Mouse (Mus musculus): Measurements from ENCODE around the gene Samd4b. TPM values are rescaled to one million over a fixed set of nuclear protein-coding genes. Genes with fewer than 3 reads are reported as not detected.

Gene Samd4b
- polyA plus RNA-seq, 1 experiment from 2014 or later: 34.9 TPM

- H3K36me3 ChIP-seq (ENCODE audit: control insufficient read depth, insufficient read depth, low read length): peaks cover 4% of the 10 kb centered on the region; the same call in 1 of the 2 replicates
- H3K4me2 ChIP-seq (replicated peaks; ENCODE audit: low read depth, low read length): no peak overlapping the region
- H3K4me3 ChIP-seq (ENCODE audit: low read length): no peak overlapping the region
- H3K9ac ChIP-seq (ENCODE audit: low read depth, low read length): no peak overlapping the region
- H3K4me1 ChIP-seq (ENCODE audit: control insufficient read depth, insufficient read depth, low read length): peaks cover 69% of the 10 kb centered on the region
- ATAC-seq (ENCODE audit: low FRiP score, low TSS enrichment): no peak
- no peaks in the 10 kb centered on the region for H3K27me3 ChIP-seq (ENCODE audit: control insufficient read depth, insufficient read depth, low read length)
- H3K9me3 ChIP-seq (ENCODE audit: control insufficient read depth, low read length): no peaks in the 10 kb centered on the region
- 80% methylated on average over 11 of the region's 11 CpGs for WGBS
- no peak overlapping the region for H3K27ac ChIP-seq (ENCODE audit: low read depth, low read length)
These were observed 15.1 kb downstream of the Samd4b start for GRCm38 (mm10) chr7:28582841-28583240.

DNA sequence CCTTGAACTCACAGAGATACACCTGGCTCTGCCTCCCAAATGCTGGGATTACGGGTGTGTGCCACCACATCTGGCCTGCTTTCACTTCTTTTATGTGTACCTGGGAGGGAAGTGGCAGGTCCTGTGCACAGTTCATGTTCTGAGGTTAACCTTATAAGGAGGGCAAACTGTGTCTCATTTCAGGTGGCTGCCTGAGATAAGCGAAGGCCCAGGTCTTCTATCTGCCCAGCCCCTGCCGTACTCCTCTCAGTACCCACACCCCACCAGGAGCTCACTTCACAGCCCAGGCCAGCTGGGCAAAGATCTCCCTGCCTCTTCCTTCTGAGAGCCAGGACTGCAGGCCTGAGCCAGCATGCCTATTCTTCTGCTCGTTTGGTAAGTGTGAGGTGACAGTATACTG lies 16.2 kb downstream of the Samd4b start:
- H3K4me1 ChIP-seq (ENCODE audit: control insufficient read depth, insufficient read depth, low read length): peaks cover 64% of the 10 kb centered on the region
- no peak overlapping the region for H3K27ac ChIP-seq (ENCODE audit: low read depth, low read length)

GRCm38 (mm10) chr7:28579826-28580225 lies 18.1 kb downstream of the Samd4b start:
- no peak overlapping the region for H3K4me3 ChIP-seq (ENCODE audit: low read length)
- H3K9ac ChIP-seq (ENCODE audit: low read depth, low read length): no peak overlapping the region
- H3K27me3 ChIP-seq (ENCODE audit: control insufficient read depth, insufficient read depth, low read length): no peaks in the 10 kb centered on the region
- WGBS: 60% methylated on average over 5 of the region's 5 CpGs
- H3K4me1 ChIP-seq (ENCODE audit: control insufficient read depth, insufficient read depth, low read length): peaks cover 62% of the 10 kb centered on the region
- no peaks in the 10 kb centered on the region for H3K9me3 ChIP-seq (ENCODE audit: control insufficient read depth, low read length)
- ATAC-seq (ENCODE audit: low FRiP score, low TSS enrichment): no peak
- H3K27ac ChIP-seq (ENCODE audit: low read depth, low read length): no peak overlapping the region
- no peak overlapping the region for H3K4me2 ChIP-seq (replicated peaks; ENCODE audit: low read depth, low read length)
- peaks cover 4% of the 10 kb centered on the region; the same call in 1 of the 2 replicates for H3K36me3 ChIP-seq (ENCODE audit: control insufficient read depth, insufficient read depth, low read length)

More for the DNA sequence above, 16.2 kb downstream of the Samd4b start:
- H3K36me3 ChIP-seq (ENCODE audit: control insufficient read depth, insufficient read depth, low read length): peaks cover 4% of the 10 kb centered on the region; the same call in 1 of the 2 replicates
- no peak for ATAC-seq (ENCODE audit: low FRiP score, low TSS enrichment)
- no peak overlapping the region for H3K4me3 ChIP-seq (ENCODE audit: low read length)
- no peaks in the 10 kb centered on the region for H3K27me3 ChIP-seq (ENCODE audit: control insufficient read depth, insufficient read depth, low read length)
- WGBS: 80% methylated on average over 4 of the region's 4 CpGs
- H3K9me3 ChIP-seq (ENCODE audit: control insufficient read depth, low read length): no peaks in the 10 kb centered on the region
- no peak overlapping the region for H3K9ac ChIP-seq (ENCODE audit: low read depth, low read length)
- H3K4me2 ChIP-seq (replicated peaks; ENCODE audit: low read depth, low read length): no peak overlapping the region

- Histone ChIP-seq H3K4me2 (replicated peaks; ENCODE audit: low read depth, low read length) (no peak overlapping the region), H3K36me3 (ENCODE audit: control insufficient read depth, insufficient read depth, low read length) (peaks cover 4% of the 10 kb centered on the region; the same call in 1 of the 2 replicates), H3K9ac (ENCODE audit: low read depth, low read length) (0 out of 2 replicates have a peak overlapping the region, but pooled peaks have one; percentile 18), H3K27ac (ENCODE audit: low read depth, low read length) (peak overlapping the region; percentile 88), H3K4me3 (ENCODE audit: low read length) (no peak overlapping the region), H3K9me3 (ENCODE audit: control insufficient read depth, low read length) (no peaks in the 10 kb centered on the region), H3K4me1 (ENCODE audit: control insufficient read depth, insufficient read depth, low read length) (peaks cover 56% of the 10 kb centered on the region), H3K27me3 (ENCODE audit: control insufficient read depth, insufficient read depth, low read length) (no peaks in the 10 kb centered on the region)
- no peak for ATAC-seq (ENCODE audit: low FRiP score, low TSS enrichment)
- WGBS: 62% methylated on average over 5 of the region's 5 CpGs
These were observed 19.3 kb downstream of the Samd4b start for GRCm38 (mm10) chr7:28578543-28579053.

GRCm38 (mm10) chr7:28577826-28578542 lies 20.0 kb downstream of the Samd4b start:
- Histone ChIP-seq H3K4me1 (ENCODE audit: control insufficient read depth, insufficient read depth, low read length) (peaks cover 54% of the 10 kb centered on the region), H3K4me3 (ENCODE audit: low read length) (no peak overlapping the region), H3K9ac (ENCODE audit: low read depth, low read length) (0 out of 2 replicates have a peak overlapping the region, but pooled peaks have one; percentile 18), H3K36me3 (ENCODE audit: control insufficient read depth, insufficient read depth, low read length) (peaks cover 4% of the 10 kb centered on the region; the same call in 1 of the 2 replicates), H3K9me3 (ENCODE audit: control insufficient read depth, low read length) (no peaks in the 10 kb centered on the region), H3K27ac (ENCODE audit: low read depth, low read length) (peak overlapping the region; percentile 88), H3K4me2 (replicated peaks; ENCODE audit: low read depth, low read length) (no peak overlapping the region), H3K27me3 (ENCODE audit: control insufficient read depth, insufficient read depth, low read length) (no peaks in the 10 kb centered on the region)
- WGBS: 61% methylated on average over 9 of the region's 9 CpGs
- ATAC-seq (ENCODE audit: low FRiP score, low TSS enrichment): peak; percentile 77

GRCm38 (mm10) chr7:28576271-28576914 lies 21.6 kb downstream of the Samd4b start:
- Histone ChIP-seq H3K4me3 (ENCODE audit: low read length) (no peak overlapping the region), H3K36me3 (ENCODE audit: control insufficient read depth, insufficient read depth, low read length) (peaks cover 4% of the 10 kb centered on the region; the same call in 1 of the 2 replicates), H3K9ac (ENCODE audit: low read depth, low read length) (no peak overlapping the region; the same call in 1 of the 2 replicates), H3K27me3 (ENCODE audit: control insufficient read depth, insufficient read depth, low read length) (no peaks in the 10 kb centered on the region), H3K4me2 (replicated peaks; ENCODE audit: low read depth, low read length) (no peak overlapping the region), H3K27ac (ENCODE audit: low read depth, low read length) (peak overlapping the region; percentile 88), H3K9me3 (ENCODE audit: control insufficient read depth, low read length) (no peaks in the 10 kb centered on the region), H3K4me1 (ENCODE audit: control insufficient read depth, insufficient read depth, low read length) (peaks cover 65% of the 10 kb centered on the region)
- ATAC-seq (ENCODE audit: low FRiP score, low TSS enrichment): peak; percentile 43
- WGBS: 72% methylated on average over 5 of the region's 5 CpGs

- Histone ChIP-seq H3K36me3 (ENCODE audit: control insufficient read depth, insufficient read depth, low read length) (peaks cover 4% of the 10 kb centered on the region; the same call in 1 of the 2 replicates), H3K27me3 (ENCODE audit: control insufficient read depth, insufficient read depth, low read length) (no peaks in the 10 kb centered on the region), H3K27ac (ENCODE audit: low read depth, low read length) (no peak overlapping the region), H3K4me3 (ENCODE audit: low read length) (no peak overlapping the region), H3K9me3 (ENCODE audit: control insufficient read depth, low read length) (no peaks in the 10 kb centered on the region), H3K4me2 (replicated peaks; ENCODE audit: low read depth, low read length) (no peak overlapping the region), H3K4me1 (ENCODE audit: control insufficient read depth, insufficient read depth, low read length) (peaks cover 73% of the 10 kb centered on the region), H3K9ac (ENCODE audit: low read depth, low read length) (no peak overlapping the region)
- WGBS: 74% methylated on average over 11 of the region's 11 CpGs
- no peak for ATAC-seq (ENCODE audit: low FRiP score, low TSS enrichment)
These were observed 22.3 kb downstream of the Samd4b start for GRCm38 (mm10) chr7:28575597-28575996.

DNA sequence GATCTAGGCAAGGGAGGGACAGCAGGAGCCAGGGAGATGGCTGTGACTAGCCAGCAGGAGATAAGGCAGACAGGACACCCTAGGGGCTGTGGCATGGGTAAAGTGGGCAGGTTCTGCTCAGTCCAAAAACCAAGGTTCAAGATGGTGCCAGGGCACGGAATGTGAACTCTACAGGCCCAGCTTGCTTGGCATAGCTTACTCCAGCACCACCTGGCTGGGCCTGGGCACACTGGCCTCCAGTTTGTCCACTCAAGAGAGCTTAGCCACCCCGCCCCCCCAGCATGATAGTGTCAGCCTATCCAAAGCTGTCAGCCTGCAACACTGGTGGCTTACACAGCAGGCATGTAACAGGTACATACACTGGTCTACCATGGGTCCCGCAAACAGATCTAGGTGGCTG lies 24.7 kb downstream of the Samd4b start:
- Histone ChIP-seq H3K4me1 (ENCODE audit: control insufficient read depth, insufficient read depth, low read length) (peaks cover 64% of the 10 kb centered on the region), H3K9me3 (ENCODE audit: control insufficient read depth, low read length) (no peaks in the 10 kb centered on the region), H3K9ac (ENCODE audit: low read depth, low read length) (no peak overlapping the region), H3K27me3 (ENCODE audit: control insufficient read depth, insufficient read depth, low read length) (no peaks in the 10 kb centered on the region), H3K27ac (ENCODE audit: low read depth, low read length) (no peak overlapping the region), H3K4me2 (replicated peaks; ENCODE audit: low read depth, low read length) (no peak overlapping the region), H3K4me3 (ENCODE audit: low read length) (no peak overlapping the region), H3K36me3 (ENCODE audit: control insufficient read depth, insufficient read depth, low read length) (peaks cover 12% of the 10 kb centered on the region)
- WGBS: 95% methylated on average over 3 of the region's 3 CpGs
- ATAC-seq (ENCODE audit: low FRiP score, low TSS enrichment): no peak

DNA sequence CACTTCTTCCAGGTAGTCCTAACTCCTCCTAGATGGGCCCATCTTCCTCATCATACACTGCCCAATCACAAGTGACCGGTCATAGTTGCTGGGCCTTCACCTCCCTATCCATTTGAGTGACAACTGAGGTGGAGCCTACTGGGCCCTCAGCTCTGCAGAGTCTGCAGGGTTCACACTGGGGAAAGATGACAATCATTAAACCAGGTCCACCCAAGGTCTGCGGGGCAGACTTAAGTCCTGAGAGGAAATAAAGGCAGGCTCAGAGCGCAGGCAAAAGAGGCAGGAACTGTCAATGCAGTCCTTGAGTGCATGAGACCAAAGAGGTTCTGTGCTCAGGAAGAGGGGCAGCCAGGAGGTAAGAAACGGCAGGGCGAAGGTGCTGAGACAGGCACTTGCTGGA lies 25.3 kb downstream of the Samd4b start:
- 73% methylated on average over 5 of the region's 5 CpGs for WGBS
- no peak for ATAC-seq (ENCODE audit: low FRiP score, low TSS enrichment)
- H3K27me3 ChIP-seq (ENCODE audit: control insufficient read depth, insufficient read depth, low read length): no peaks in the 10 kb centered on the region
- H3K27ac ChIP-seq (ENCODE audit: low read depth, low read length): 0 out of 2 replicates have a peak overlapping the region, but pooled peaks have one; percentile 11
- H3K4me2 ChIP-seq (replicated peaks; ENCODE audit: low read depth, low read length): no peak overlapping the region
- no peaks in the 10 kb centered on the region for H3K9me3 ChIP-seq (ENCODE audit: control insufficient read depth, low read length)
- H3K4me1 ChIP-seq (ENCODE audit: control insufficient read depth, insufficient read depth, low read length): peaks cover 59% of the 10 kb centered on the region
- peaks cover 16% of the 10 kb centered on the region for H3K36me3 ChIP-seq (ENCODE audit: control insufficient read depth, insufficient read depth, low read length)
- H3K9ac ChIP-seq (ENCODE audit: low read depth, low read length): no peak overlapping the region
- no peak overlapping the region for H3K4me3 ChIP-seq (ENCODE audit: low read length)
